Mouse (Mus musculus): ENCODE measurements around the gene Plin3. TPM values are rescaled to one million over a fixed set of nuclear protein-coding genes. Genes with fewer than 3 reads are reported as not detected.

The Plin3 gene
- polyA plus RNA-seq, 1 experiment, result 22.3 TPM

GRCm38 (mm10) chr17:56290388-56291170, 2.1 kb downstream of the Plin3 start:
- Histone ChIP-seq H3K4me1 (ENCODE audit: control insufficient read depth, insufficient read depth, low read length) (peaks cover 36% of the 10 kb centered on the region), H3K27me3 (ENCODE audit: control insufficient read depth, insufficient read depth, low read length) (no peaks in the 10 kb centered on the region), H3K4me3 (ENCODE audit: control insufficient read depth, low read depth, low read length) (peak overlapping the region; percentile 88), H3K36me3 (ENCODE audit: control insufficient read depth, insufficient read depth, low read length) (no peaks in the 10 kb centered on the region), H3K27ac (ENCODE audit: control insufficient read depth, insufficient read depth, low read depth, low read length) (peak overlapping the region; percentile 73)
- TF ChIP-seq POLR2A (IDR thresholded peaks at IDR 0.05; ENCODE audit: control insufficient read depth, low read depth, low read length) (peak; percentile 61), CTCF (IDR thresholded peaks at IDR 0.05; ENCODE audit: control insufficient read depth, insufficient read depth, insufficient replicate concordance, low read depth, low read length) (no peak)

GRCm38 (mm10) chr17:56289371-56290331, 3.0 kb downstream of the Plin3 start:
- Histone ChIP-seq H3K36me3 (ENCODE audit: control insufficient read depth, insufficient read depth, low read length) (no peaks in the 10 kb centered on the region), H3K4me1 (ENCODE audit: control insufficient read depth, insufficient read depth, low read length) (peaks cover 36% of the 10 kb centered on the region), H3K4me3 (ENCODE audit: control insufficient read depth, low read depth, low read length) (peak overlapping the region; percentile 88), H3K27ac (ENCODE audit: control insufficient read depth, insufficient read depth, low read depth, low read length) (peak overlapping the region; percentile 34), H3K27me3 (ENCODE audit: control insufficient read depth, insufficient read depth, low read length) (no peaks in the 10 kb centered on the region)
- TF ChIP-seq CTCF (IDR thresholded peaks at IDR 0.05; ENCODE audit: control insufficient read depth, insufficient read depth, insufficient replicate concordance, low read depth, low read length), result no peak
- TF ChIP-seq POLR2A (IDR thresholded peaks at IDR 0.05; ENCODE audit: control insufficient read depth, low read depth, low read length), result no peak

- Histone ChIP-seq H3K36me3 (ENCODE audit: control insufficient read depth, insufficient read depth, low read length) (no peaks in the 10 kb centered on the region), H3K4me1 (ENCODE audit: control insufficient read depth, insufficient read depth, low read length) (peaks cover 36% of the 10 kb centered on the region), H3K27me3 (ENCODE audit: control insufficient read depth, insufficient read depth, low read length) (no peaks in the 10 kb centered on the region), H3K4me3 (ENCODE audit: control insufficient read depth, low read depth, low read length) (peak overlapping the region; percentile 88), H3K27ac (ENCODE audit: control insufficient read depth, insufficient read depth, low read depth, low read length) (peak overlapping the region; percentile 34; the same call in 1 of the 2 replicates)
- TF ChIP-seq POLR2A (IDR thresholded peaks at IDR 0.05; ENCODE audit: control insufficient read depth, low read depth, low read length) (no peak), CTCF (IDR thresholded peaks at IDR 0.05; ENCODE audit: control insufficient read depth, insufficient read depth, insufficient replicate concordance, low read depth, low read length) (no peak)
Measured at GRCm38 (mm10) chr17:56288866-56289265, 3.8 kb downstream of the Plin3 start.

- Histone ChIP-seq H3K27me3 (ENCODE audit: control insufficient read depth, insufficient read depth, low read length) (no peaks in the 10 kb centered on the region), H3K27ac (ENCODE audit: control insufficient read depth, insufficient read depth, low read depth, low read length) (no peak overlapping the region), H3K4me1 (ENCODE audit: control insufficient read depth, insufficient read depth, low read length) (peaks cover 33% of the 10 kb centered on the region), H3K4me3 (ENCODE audit: control insufficient read depth, low read depth, low read length) (no peak overlapping the region), H3K36me3 (ENCODE audit: control insufficient read depth, insufficient read depth, low read length) (no peaks in the 10 kb centered on the region)
- TF ChIP-seq POLR2A (IDR thresholded peaks at IDR 0.05; ENCODE audit: control insufficient read depth, low read depth, low read length) (no peak), CTCF (IDR thresholded peaks at IDR 0.05; ENCODE audit: control insufficient read depth, insufficient read depth, insufficient replicate concordance, low read depth, low read length) (no peak)
Measured at GRCm38 (mm10) chr17:56287830-56288229, 4.8 kb downstream of the Plin3 start.

- H3K27ac ChIP-seq (ENCODE audit: control insufficient read depth, insufficient read depth, low read depth, low read length), result no peak overlapping the region
- H3K4me3 ChIP-seq (ENCODE audit: control insufficient read depth, low read depth, low read length), result no peak overlapping the region
- no peaks in the 10 kb centered on the region for H3K36me3 ChIP-seq (ENCODE audit: control insufficient read depth, insufficient read depth, low read length)
- peaks cover 18% of the 10 kb centered on the region for H3K4me1 ChIP-seq (ENCODE audit: control insufficient read depth, insufficient read depth, low read length)
- no peak for TF ChIP-seq CTCF (IDR thresholded peaks at IDR 0.05; ENCODE audit: control insufficient read depth, insufficient read depth, insufficient replicate concordance, low read depth, low read length)
- TF ChIP-seq POLR2A (IDR thresholded peaks at IDR 0.05; ENCODE audit: control insufficient read depth, low read depth, low read length), result no peak
- no peaks in the 10 kb centered on the region for H3K27me3 ChIP-seq (ENCODE audit: control insufficient read depth, insufficient read depth, low read length)
Measured at GRCm38 (mm10) chr17:56285995-56286394, 6.7 kb downstream of the Plin3 start.

GRCm38 (mm10) chr17:56283316-56283715, 9.4 kb downstream of the Plin3 start:
- H3K4me1 ChIP-seq (ENCODE audit: control insufficient read depth, insufficient read depth, low read length), result peaks cover 7% of the 10 kb centered on the region; the same call in 1 of the 2 replicates
- no peaks in the 10 kb centered on the region for H3K27me3 ChIP-seq (ENCODE audit: control insufficient read depth, insufficient read depth, low read length)
- no peak for TF ChIP-seq POLR2A (IDR thresholded peaks at IDR 0.05; ENCODE audit: control insufficient read depth, low read depth, low read length)
- TF ChIP-seq CTCF (IDR thresholded peaks at IDR 0.05; ENCODE audit: control insufficient read depth, insufficient read depth, insufficient replicate concordance, low read depth, low read length), result no peak
- no peak overlapping the region for H3K4me3 ChIP-seq (ENCODE audit: control insufficient read depth, low read depth, low read length)
- no peak overlapping the region for H3K27ac ChIP-seq (ENCODE audit: control insufficient read depth, insufficient read depth, low read depth, low read length)
- no peaks in the 10 kb centered on the region for H3K36me3 ChIP-seq (ENCODE audit: control insufficient read depth, insufficient read depth, low read length)

GRCm38 (mm10) chr17:56282802-56283201, 9.9 kb downstream of the Plin3 start:
- Histone ChIP-seq H3K27ac (ENCODE audit: control insufficient read depth, insufficient read depth, low read depth, low read length) (no peak overlapping the region), H3K27me3 (ENCODE audit: control insufficient read depth, insufficient read depth, low read length) (no peaks in the 10 kb centered on the region), H3K36me3 (ENCODE audit: control insufficient read depth, insufficient read depth, low read length) (no peaks in the 10 kb centered on the region), H3K4me3 (ENCODE audit: control insufficient read depth, low read depth, low read length) (no peak overlapping the region), H3K4me1 (ENCODE audit: control insufficient read depth, insufficient read depth, low read length) (peaks cover 5% of the 10 kb centered on the region)
- TF ChIP-seq CTCF (IDR thresholded peaks at IDR 0.05; ENCODE audit: control insufficient read depth, insufficient read depth, insufficient replicate concordance, low read depth, low read length) (no peak), POLR2A (IDR thresholded peaks at IDR 0.05; ENCODE audit: control insufficient read depth, low read depth, low read length) (no peak)

Measured in testis, adult 2 months (tissue).